Mouse (Mus musculus) intestine, embryonic 14.5 days (tissue): ENCODE data around the gene Gm49450. TPM values are rescaled to one million over a fixed set of nuclear protein-coding genes. Genes with fewer than 3 reads are reported as not detected.
A peak's percentile ranks its signal among the peaks of the same experiment; 100 is the strongest.

Experiments used
- ATAC-seq: fragments of 200-750 bp; cut with Nextera tagmentation; replicated peaks from 2 replicates; pipeline ENCODE4 v1.8.0; 2017; ENCODE audit warnings: low read depth, moderate number of reproducible peaks, moderate TSS enrichment, moderate library complexity; ENCODE audit not compliant: low FRiP score, low TSS enrichment
- DNase-seq: peaks from one replicate; pipeline ENCODE4 v3.0.0-alpha.2; 2018; ENCODE audit warnings: low spot score
- H3K27ac ChIP-seq: fragments of 300-500 bp; sonication (generic); 2 replicates; pipeline ENCODE4 v1.5.1; 2014; ENCODE audit warnings: low read depth, mild to moderate bottlenecking, control low read depth
- H3K27me3 ChIP-seq: fragments of 300-500 bp; sonication (generic); replicated peaks from 2 replicates; pipeline ENCODE4 v1.6.1; 2014; ENCODE audit warnings: low read length, control low read depth; ENCODE audit not compliant: control insufficient read depth, insufficient read depth
- H3K36me3 ChIP-seq: fragments of 300-500 bp; sonication (generic); 2 replicates; pipeline ENCODE4 v1.6.1; 2014; ENCODE audit warnings: low read length, control low read depth; ENCODE audit not compliant: control insufficient read depth, insufficient read depth
- H3K4me1 ChIP-seq: fragments of 300-500 bp; sonication (generic); replicated peaks from 2 replicates; pipeline ENCODE4 v1.6.1; 2014; ENCODE audit warnings: low read length, control low read depth, mixed read lengths; ENCODE audit not compliant: control insufficient read depth, insufficient read depth
- H3K4me2 ChIP-seq: fragments of 300-500 bp; sonication (generic); 2 replicates; pipeline ENCODE4 v1.6.1; 2014; ENCODE audit warnings: low read length
- H3K4me3 ChIP-seq: fragments of 300-500 bp; sonication (generic); 2 replicates; pipeline ENCODE4 v1.5.1; 2014; ENCODE audit warnings: low read depth, low read length, control low read depth, mixed read lengths
- H3K9ac ChIP-seq: fragments of 300-500 bp; sonication (generic); 2 replicates; pipeline ENCODE4 v1.6.1; 2014; ENCODE audit warnings: mild to moderate bottlenecking, low read length
- H3K9me3 ChIP-seq: fragments of 300-500 bp; sonication (generic); 2 replicates; pipeline ENCODE4 v1.6.1; 2016; ENCODE audit warnings: low read length, control low read depth; ENCODE audit not compliant: control insufficient read depth
- WGBS: fragments of 180-500 bp; shearing (Covaris S2); extraction: QIAGEN DNeasy Blood & Tissue Kit; methylation state at CpG from one replicate; pipeline ENCODE4 v1.1.7; 2014; 5-methylcytosine and 5-hydroxymethylcytosine counted together
- polyA plus RNA-seq: library from polyadenylated mRNA; unstranded; fragments of >200 nt; fragmentation: Nextera tagmentation; extraction: Ambion mirVana; gene quantifications from 2 replicates; pipeline ENCODE4 v1.2.1, GENCODE M21; 2014

Gene Gm49450
- polyA plus RNA-seq, 1 experiment from 2014 or later = not detected

- DNase-seq = peak; percentile 70
- Histone ChIP-seq H3K4me1 (peaks cover 22% of the 10 kb centered on the region), H3K9ac (peak overlapping the region; percentile 25; the same call in 1 of the 2 replicates), H3K27me3 (no peaks in the 10 kb centered on the region), H3K9me3 (no peaks in the 10 kb centered on the region), H3K27ac (peak overlapping the region; percentile 68), H3K4me3 (no peak overlapping the region), H3K36me3 (no peaks in the 10 kb centered on the region), H3K4me2 (peak overlapping the region; percentile 36)
- 13% methylated on average over 12 of the region's 12 CpGs for WGBS
- peak; percentile 64; the same call in 1 of the 2 replicates for ATAC-seq
Observed at GRCm38 (mm10) chr15:98968701-98969371, 15.5 kb upstream of the Gm49450 start.

- no peak overlapping the region for H3K4me3 ChIP-seq
- no peaks in the 10 kb centered on the region for H3K27me3 ChIP-seq
- no peaks in the 10 kb centered on the region for H3K36me3 ChIP-seq
- H3K9me3 ChIP-seq = 0 out of 2 replicates have a peak, but pooled peaks cover 2% of the 10 kb centered on the region
- H3K27ac ChIP-seq = no peak overlapping the region
- no peak overlapping the region for H3K9ac ChIP-seq
- no peak overlapping the region for H3K4me2 ChIP-seq
- no peak for DNase-seq
- ATAC-seq = no peak
- WGBS = 71% methylated on average over 3 of the region's 3 CpGs
- peaks cover 3% of the 10 kb centered on the region; the same call in 1 of the 2 replicates for H3K4me1 ChIP-seq
Observed at GRCm38 (mm10) chr15:98959531-98959930, 6.2 kb upstream of the Gm49450 start.

- H3K9ac ChIP-seq = no peak overlapping the region
- H3K27me3 ChIP-seq = no peaks in the 10 kb centered on the region
- H3K36me3 ChIP-seq = no peaks in the 10 kb centered on the region
- ATAC-seq = no peak
- H3K27ac ChIP-seq = no peak overlapping the region
- 89% methylated on average over 4 of the region's 4 CpGs for WGBS
- H3K4me3 ChIP-seq = no peak overlapping the region
- DNase-seq = no peak
- no peak overlapping the region for H3K4me2 ChIP-seq
- 0 out of 2 replicates have a peak, but pooled peaks cover 2% of the 10 kb centered on the region for H3K9me3 ChIP-seq
- H3K4me1 ChIP-seq = peaks cover 8% of the 10 kb centered on the region; the same call in 1 of the 2 replicates
Observed at GRCm38 (mm10) chr15:98958901-98959420, 5.6 kb upstream of the Gm49450 start.

GRCm38 (mm10) chr15:98957475-98957874 is 4.1 kb upstream of the Gm49450 start:
- ATAC-seq (no peak), DNase-seq (no peak)
- Histone ChIP-seq H3K27me3 (no peaks in the 10 kb centered on the region), H3K4me2 (no peak overlapping the region), H3K4me1 (peaks cover 9% of the 10 kb centered on the region; the same call in 1 of the 2 replicates), H3K36me3 (no peaks in the 10 kb centered on the region), H3K27ac (no peak overlapping the region), H3K9ac (no peak overlapping the region), H3K4me3 (no peak overlapping the region), H3K9me3 (no peaks in the 10 kb centered on the region)
- WGBS = 72% methylated on average over 5 of the region's 5 CpGs

GRCm38 (mm10) chr15:98956000-98956399 is 2.6 kb upstream of the Gm49450 start:
- no peak overlapping the region for H3K4me2 ChIP-seq
- H3K9ac ChIP-seq = no peak overlapping the region
- H3K27ac ChIP-seq = no peak overlapping the region
- no peaks in the 10 kb centered on the region for H3K9me3 ChIP-seq
- ATAC-seq (no peak), DNase-seq (no peak)
- WGBS = 91% methylated on average over 4 of the region's 4 CpGs
- H3K36me3 ChIP-seq = no peaks in the 10 kb centered on the region
- no peaks in the 10 kb centered on the region for H3K27me3 ChIP-seq
- H3K4me3 ChIP-seq = no peak overlapping the region
- peaks cover 13% of the 10 kb centered on the region; the same call in 1 of the 2 replicates for H3K4me1 ChIP-seq

- no peaks in the 10 kb centered on the region for H3K36me3 ChIP-seq
- H3K9me3 ChIP-seq = no peaks in the 10 kb centered on the region
- 84% methylated on average over 4 of the region's 4 CpGs for WGBS
- no peak for ATAC-seq
- H3K4me2 ChIP-seq = no peak overlapping the region
- H3K9ac ChIP-seq = no peak overlapping the region; the same call in 1 of the 2 replicates
- peak overlapping the region; percentile 98; the same call in 1 of the 2 replicates for H3K27ac ChIP-seq
- H3K4me3 ChIP-seq = no peak overlapping the region
- H3K4me1 ChIP-seq = peaks cover 13% of the 10 kb centered on the region; the same call in 1 of the 2 replicates
- DNase-seq = no peak
- no peaks in the 10 kb centered on the region for H3K27me3 ChIP-seq
Observed at GRCm38 (mm10) chr15:98955324-98955723, 2.0 kb upstream of the Gm49450 start.

- peak overlapping the region; percentile 10; the same call in 1 of the 2 replicates for H3K4me3 ChIP-seq
- peaks cover 13% of the 10 kb centered on the region; the same call in 1 of the 2 replicates for H3K4me1 ChIP-seq
- WGBS = 34% methylated on average over 14 of the region's 14 CpGs
- no peak for ATAC-seq
- no peaks in the 10 kb centered on the region for H3K9me3 ChIP-seq
- peak overlapping the region; percentile 29 for H3K9ac ChIP-seq
- H3K36me3 ChIP-seq = peaks cover 2% of the 10 kb centered on the region; the same call in 1 of the 2 replicates
- DNase-seq = no peak
- no peaks in the 10 kb centered on the region for H3K27me3 ChIP-seq
- H3K4me2 ChIP-seq = peak overlapping the region; percentile 70
- H3K27ac ChIP-seq = peak overlapping the region; percentile 98
Observed at GRCm38 (mm10) chr15:98954425-98955253, 1.3 kb upstream of the Gm49450 start.

- WGBS = under 1% methylated on average over 41 of the region's 41 CpGs
- H3K27me3 ChIP-seq = no peaks in the 10 kb centered on the region
- H3K36me3 ChIP-seq = peaks cover 9% of the 10 kb centered on the region; the same call in 1 of the 2 replicates
- peaks cover 13% of the 10 kb centered on the region; the same call in 1 of the 2 replicates for H3K4me1 ChIP-seq
- no peaks in the 10 kb centered on the region for H3K9me3 ChIP-seq
- H3K9ac ChIP-seq = peak overlapping the region; percentile 95
- H3K4me2 ChIP-seq = peak overlapping the region; percentile 70
- peak overlapping the region; percentile 92 for H3K4me3 ChIP-seq
- ATAC-seq (peak; percentile 80), DNase-seq (no peak)
- H3K27ac ChIP-seq = peak overlapping the region; percentile 98
Observed at GRCm38 (mm10) chr15:98952751-98953400, 475 bp downstream of the Gm49450 start.
